Mouse (Mus musculus) small intestine, adult 2 months (tissue): ENCODE measurements around the gene Casq2.

ENCODE experiments used
- CTCF ChIP-seq: fragments of 200-500 bp; IDR thresholded peaks from 2 replicates; pipeline ENCODE4 v1.5.1; 2012; ENCODE audit warnings: low read depth, mild to moderate bottlenecking, control low read depth, inconsistent platforms, low read length, moderate library complexity, mixed read lengths; ENCODE audit not compliant: insufficient replicate concordance, insufficient read length; ENCODE audit errors: extremely low read depth
- POLR2A ChIP-seq: fragments of 200-500 bp; IDR thresholded peaks from 2 replicates; pipeline ENCODE4 v1.6.1; 2012; ENCODE audit warnings: low read depth, mild to moderate bottlenecking, control low read depth, inconsistent platforms, low read length, moderate library complexity

GRCm38 (mm10) chr3:102052036-102052435 is 34.2 kb upstream of the Casq2 start:
- no peak for TF ChIP-seq POLR2A
- TF ChIP-seq CTCF, result no peak
